Mouse (Mus musculus) retina, postnatal 1 day (tissue): ENCODE measurements at regions not wholly inside any gene's neighbourhood (a gene's known extent, or its start where the extent isn't known, plus 50 kb on each side); places are given as distances from the start of the nearest gene placed in this dataset.

Experiments
- DNase-seq: peaks from one replicate; pipeline ENCODE4 v3.0.0-alpha.2; 2012

DNA sequence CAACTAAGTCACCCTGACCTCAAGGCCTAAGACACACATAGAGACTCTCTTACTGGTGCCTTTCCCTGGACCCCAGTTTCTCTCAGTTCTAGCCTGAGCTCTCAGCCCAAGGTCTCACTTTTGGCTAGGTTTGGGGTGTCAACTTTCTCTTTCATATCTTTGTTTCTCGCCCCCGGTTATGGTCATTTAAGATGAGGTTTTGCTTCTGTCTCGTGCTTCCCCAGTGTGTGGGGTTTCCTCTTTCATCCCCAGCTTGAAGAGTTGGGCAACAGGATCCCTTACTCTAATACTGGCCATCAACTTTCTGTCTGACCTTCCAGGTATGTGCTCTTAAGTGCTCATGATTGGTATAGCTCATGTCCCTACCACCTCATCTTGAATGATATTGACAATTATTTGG, 67.5 kb downstream of the Lmo4 start:
- no peak for DNase-seq

DNA sequence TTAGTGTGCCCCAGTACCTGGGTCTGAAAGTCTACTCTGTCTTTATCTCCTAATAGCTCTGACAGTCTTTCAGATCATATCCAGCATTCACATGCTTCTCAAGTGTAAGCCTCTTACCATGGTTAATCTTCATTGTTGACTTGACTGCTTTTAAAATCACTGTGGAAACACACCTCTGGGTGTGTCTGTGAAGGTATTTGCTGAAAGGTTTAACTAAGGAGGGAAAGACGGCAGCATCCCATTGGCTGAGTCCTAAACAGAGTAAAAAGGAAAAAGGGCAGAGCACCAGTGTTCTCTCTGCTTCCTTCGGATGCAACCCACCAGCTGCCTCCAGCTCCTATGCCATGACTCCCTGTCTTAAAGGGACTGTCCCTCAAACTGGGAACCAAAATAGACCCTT, 68.6 kb downstream of the Lmo4 start:
- no peak for DNase-seq

GRCm38 (mm10) chr3:144135646-144136045, 69.4 kb downstream of the Lmo4 start:
- no peak for DNase-seq

DNA sequence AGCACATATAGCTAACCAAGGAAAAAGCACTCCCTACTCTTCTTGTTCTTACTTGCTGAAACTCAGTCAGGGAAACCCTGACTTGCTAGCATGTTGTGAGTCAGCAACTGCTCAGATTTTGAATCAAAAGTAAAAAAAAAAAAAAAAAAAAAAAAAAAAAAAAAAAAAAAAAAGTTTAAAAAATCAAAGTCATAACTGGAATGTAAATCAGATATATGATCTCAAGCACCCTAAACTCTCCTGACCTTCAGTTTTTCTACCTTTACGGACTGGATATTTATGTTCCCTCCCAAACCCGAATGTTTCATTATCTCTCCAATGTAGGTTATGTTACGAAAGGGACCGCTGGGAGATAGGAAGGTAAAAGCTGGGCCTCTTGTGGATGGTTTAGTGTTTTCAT, 77.0 kb downstream of the Lmo4 start:
- no peak for DNase-seq

DNA sequence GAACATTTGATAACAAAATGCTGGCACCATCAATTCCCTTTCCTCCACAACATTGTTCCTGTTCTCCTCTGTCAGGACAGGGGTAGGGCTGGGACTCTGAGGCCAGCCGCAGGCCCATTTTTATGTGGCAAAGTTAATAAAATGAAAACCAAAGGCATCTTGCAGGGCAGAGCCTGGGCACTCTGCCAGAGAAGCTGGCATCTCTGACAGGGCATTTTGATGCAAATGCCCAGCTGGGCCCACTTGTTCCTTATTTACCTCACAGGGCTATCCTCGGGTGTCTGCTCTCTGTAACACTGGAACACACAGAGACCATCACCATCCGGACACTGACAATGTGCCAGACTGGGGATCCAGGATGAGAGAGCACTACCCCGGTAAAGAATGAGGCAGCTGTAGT, 80.7 kb downstream of the Lmo4 start:
- peak; percentile 22 for DNase-seq

- no peak for DNase-seq
These were observed 81.5 kb downstream of the Lmo4 start for GRCm38 (mm10) chr3:144123361-144124072.

GRCm38 (mm10) chr3:144119076-144119475, 85.9 kb downstream of the Lmo4 start:
- DNase-seq = no peak

DNA sequence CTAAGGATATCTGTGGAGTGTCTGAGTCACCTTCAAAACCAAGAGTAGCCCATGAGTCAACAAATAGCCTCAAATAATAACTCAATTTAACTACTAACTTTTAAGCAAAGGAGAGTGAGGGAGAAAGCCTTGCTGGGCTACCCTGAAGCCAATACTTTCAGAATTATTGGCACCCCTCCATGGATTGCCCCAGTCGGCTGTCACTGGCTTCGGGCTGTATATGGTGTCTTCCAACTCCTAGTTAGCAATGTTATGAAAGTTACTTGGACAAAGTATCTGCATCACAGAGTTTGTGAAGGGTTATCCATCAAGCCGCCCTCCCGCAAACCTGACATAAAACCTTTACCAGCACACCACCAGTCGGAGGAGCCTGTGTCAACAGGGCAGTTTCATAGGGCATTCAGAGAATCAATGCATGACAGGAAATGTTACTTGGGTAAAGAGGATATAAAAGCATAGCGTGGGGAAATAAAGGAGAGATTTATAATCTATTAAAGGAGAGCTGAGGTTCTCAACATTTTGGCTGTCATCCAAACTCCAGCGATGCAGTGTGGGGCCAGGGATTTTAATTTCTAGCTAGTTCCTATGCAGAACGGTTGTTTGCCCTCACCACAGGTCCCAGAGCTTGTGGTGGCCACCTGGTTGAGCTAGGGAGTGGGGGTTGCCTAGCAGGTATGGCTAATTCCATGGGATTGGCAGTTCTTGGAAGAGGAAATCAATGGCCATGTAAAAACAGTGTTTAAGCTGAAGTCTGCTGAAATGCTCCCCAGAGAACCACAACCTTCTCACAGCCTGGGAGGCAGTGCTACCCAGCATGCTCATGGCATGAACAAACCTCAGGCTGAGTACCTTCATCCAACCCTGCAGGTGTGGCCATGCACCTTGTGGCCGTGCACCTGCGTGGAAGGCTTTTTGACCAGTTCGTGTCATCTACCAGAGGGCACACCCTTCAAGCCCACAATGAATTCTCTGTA, 91.1 kb downstream of the Lmo4 start:
- no peak for DNase-seq

GRCm38 (mm10) chr3:144110331-144111080, 94.5 kb downstream of the Lmo4 start:
- no peak for DNase-seq

DNA sequence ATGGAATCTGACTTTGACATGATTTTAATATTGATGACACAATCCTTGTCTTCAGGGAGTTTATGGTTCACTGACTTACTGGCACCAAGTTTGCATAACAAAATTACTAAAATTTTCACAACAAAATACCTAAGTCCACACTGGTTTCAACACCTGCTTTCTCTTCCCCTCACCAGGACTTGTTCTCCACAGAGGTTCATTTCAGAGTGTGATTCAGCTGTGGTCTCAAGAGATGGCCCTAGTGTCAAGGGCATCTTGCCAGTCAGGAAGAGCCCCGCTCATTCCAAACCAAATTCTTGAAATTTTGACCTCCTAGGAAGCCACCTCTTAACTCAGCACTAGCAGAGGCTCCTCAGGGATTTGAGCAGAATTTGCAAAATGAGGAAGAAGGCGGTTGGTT, 95.3 kb downstream of the Lmo4 start:
- no peak for DNase-seq

DNA sequence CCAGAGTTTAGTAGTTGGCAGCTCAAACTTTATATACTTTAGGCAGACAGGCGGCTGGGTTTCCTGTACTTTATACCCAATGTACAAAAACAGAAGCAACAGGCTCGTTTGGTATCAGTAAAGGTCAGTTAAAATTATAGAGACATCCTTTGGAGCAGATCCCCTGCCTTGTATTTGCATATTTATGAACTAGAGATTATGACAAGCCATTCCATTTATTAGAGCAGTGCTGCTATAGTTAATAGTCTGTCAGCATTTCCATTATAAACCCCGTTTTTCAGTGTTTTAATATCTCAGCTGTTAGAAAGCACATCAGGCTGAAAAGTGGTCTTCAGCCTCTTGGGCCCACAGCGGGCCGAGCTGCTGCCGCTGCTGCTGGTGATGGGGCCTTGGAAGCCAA, 96.7 kb downstream of the Lmo4 start:
- no peak for DNase-seq

GRCm38 (mm10) chr3:144107664-144108063, 97.4 kb downstream of the Lmo4 start:
- peak; percentile 20 for DNase-seq

DNA sequence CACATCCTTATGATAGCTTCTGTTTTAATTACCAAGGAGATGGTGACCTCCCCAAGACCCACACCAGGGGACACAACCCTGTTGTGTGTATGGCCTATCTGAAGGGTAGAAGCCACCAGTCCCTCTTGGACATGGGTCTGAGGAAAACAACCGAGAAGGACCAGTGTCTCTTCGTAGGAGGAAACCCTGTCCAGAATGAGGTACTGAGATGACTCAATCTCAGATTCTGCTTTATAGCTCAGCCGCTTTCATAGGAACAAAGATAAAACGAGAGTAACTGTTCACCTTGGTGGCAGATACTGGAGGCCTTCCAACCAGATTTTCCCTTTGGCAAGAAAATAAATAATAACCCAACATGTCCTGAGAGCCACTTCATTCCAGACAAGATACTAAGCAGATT, 100.7 kb downstream of the Lmo4 start:
- no peak for DNase-seq

DNA sequence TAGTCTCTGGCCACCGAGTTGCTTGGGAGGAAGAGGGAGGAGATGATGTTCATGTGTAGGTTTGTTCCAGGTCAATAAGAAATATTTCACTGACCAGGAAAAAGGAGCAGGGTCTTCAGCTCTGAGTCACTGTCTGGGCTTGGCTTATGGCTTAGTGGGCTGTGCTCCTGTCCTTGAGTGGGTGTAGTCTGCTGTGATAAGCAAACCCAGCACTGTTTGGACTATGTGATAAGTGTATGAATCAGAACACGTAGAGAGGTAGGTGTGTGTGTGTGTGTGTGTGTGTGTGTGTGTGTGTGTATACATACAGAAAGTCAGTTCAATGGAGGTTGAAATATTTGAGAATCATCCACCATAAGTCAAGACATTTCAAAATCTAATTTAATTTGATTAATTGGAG, 105.6 kb downstream of the Lmo4 start:
- no peak for DNase-seq

DNA sequence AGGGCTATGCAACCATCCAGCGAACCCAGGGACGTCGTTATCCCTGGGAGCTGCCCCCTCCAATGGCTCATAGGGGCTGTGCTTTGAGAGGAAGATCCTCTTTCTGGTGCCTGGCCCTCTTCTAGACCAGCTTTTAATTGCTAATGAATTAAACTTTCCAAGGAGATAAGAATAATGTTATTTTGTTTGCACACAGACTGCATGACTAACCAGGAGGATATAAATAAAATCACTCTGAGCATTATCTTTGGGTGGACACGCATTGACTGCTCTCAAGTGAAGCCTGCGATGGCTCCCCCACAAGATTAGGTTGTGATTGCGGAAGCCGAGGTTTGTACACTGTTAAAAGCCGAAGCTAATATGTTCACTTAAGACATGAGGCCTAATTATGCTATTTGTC, 106.3 kb downstream of the Lmo4 start:
- no peak for DNase-seq

DNA sequence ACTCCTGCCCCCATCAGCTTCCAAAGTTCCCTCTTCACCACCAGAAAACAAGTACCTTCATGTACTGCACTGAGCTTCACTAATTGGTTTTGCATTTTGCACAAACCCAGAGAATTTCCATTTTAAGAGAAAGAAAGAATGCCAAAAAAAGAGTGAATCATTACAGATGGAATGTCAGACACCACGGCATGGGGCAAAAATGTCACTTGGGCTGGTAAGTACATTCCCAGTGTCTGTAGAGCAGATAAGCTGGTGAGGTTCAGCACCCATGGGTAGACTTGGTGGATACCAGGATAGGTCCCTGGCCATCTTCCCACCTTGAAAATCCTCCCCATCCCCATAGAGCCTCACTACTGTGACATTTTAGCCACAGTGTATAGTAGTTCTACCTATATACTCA, 113.8 kb downstream of the Lmo4 start:
- no peak for DNase-seq

DNA sequence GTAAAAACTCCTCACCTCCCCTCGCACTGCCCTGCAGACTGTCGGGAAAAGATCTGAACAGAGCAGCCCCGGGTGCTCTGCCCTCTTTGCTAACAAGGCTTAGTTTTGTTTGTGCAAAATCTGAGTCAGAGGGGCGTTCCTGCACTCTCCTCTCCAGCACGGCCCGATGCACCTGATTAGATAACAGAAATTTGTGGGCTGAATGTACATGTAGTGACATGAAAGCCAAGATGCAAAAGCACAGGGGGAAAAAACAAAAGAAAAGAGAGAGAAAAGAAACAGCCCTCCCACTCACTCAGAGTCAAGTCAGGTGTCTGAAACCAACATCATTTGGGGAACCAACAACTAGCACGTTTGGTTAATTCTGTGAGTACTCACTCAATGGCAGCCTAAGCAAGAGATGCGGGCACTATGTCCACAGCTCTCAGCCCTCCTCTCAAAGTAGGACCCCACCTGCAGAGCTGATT, 115.2 kb downstream of the Lmo4 start:
- DNase-seq = no peak

- no peak for DNase-seq
These were observed 116.6 kb downstream of the Lmo4 start for GRCm38 (mm10) chr3:144088261-144088884.

- DNase-seq = no peak
These were observed 117.2 kb downstream of the Lmo4 start for GRCm38 (mm10) chr3:144087771-144088170.

- DNase-seq = no peak
These were observed 118.8 kb downstream of the Lmo4 start for GRCm38 (mm10) chr3:144086176-144086575.

GRCm38 (mm10) chr3:144079960-144080359, 125.1 kb downstream of the Lmo4 start:
- DNase-seq = no peak

GRCm38 (mm10) chr3:144078198-144078935, 126.7 kb downstream of the Lmo4 start:
- DNase-seq = no peak
